Mouse (Mus musculus): Measurements from ENCODE around the gene Creb3. TPM values are rescaled to one million over a fixed set of nuclear protein-coding genes. Genes with fewer than 3 reads are reported as not detected.
A peak's percentile ranks its signal among the peaks of the same experiment; 100 is the strongest.

Creb3 gene
- polyA plus RNA-seq, 1 experiment from 2014 or later: 36.2 TPM

- DNase-seq (peak; percentile 94), ATAC-seq (peak; percentile 99)
- Histone ChIP-seq H3K9me3 (ENCODE audit: low read length) (no peaks in the 10 kb centered on the region), H3K4me1 (ENCODE audit: insufficient read depth) (peaks cover 22% of the 10 kb centered on the region), H3K9ac (replicated peaks) (peak within 1 kb of the TSS; percentile 86), H3K27me3 (ENCODE audit: insufficient read depth, low read length) (no peaks in the 10 kb centered on the region), H3K36me3 (replicated peaks; ENCODE audit: insufficient read depth, low read length) (peaks cover 44% of the 10 kb centered on the region), H3K4me2 (ENCODE audit: low read depth, low read length) (peak within 1 kb of the TSS; percentile 91), H3K4me3 (ENCODE audit: low read depth, low read length) (peak within 1 kb of the TSS; percentile 92), H3K27ac (ENCODE audit: low read depth) (peak within 1 kb of the TSS; percentile 87)
- TF ChIP-seq EP300 (IDR thresholded peaks at IDR 0.05; ENCODE audit: low read depth) (no peak), CTCF (IDR thresholded peaks at IDR 0.05; ENCODE audit: low read depth) (no peak)
- WGBS (ENCODE audit: insufficient replicate concordance): under 1% methylated on average over 67 of the region's 76 CpGs
Observed at GRCm38 (mm10) chr4:43578376-43579204, 16.5 kb downstream of the Creb3 start, which contains the start of the genes Rgp1 and Gba2. Rgp1 (plus strand) TSS chr4:43578715. Gba2 (minus strand) TSS chr4:43578873.

GRCm38 (mm10) chr4:43579256-43579655 is 17.1 kb downstream of the Creb3 start:
- H3K4me2 ChIP-seq (ENCODE audit: low read depth, low read length): peak overlapping the region; percentile 91
- H3K9ac ChIP-seq (replicated peaks): peak overlapping the region; percentile 86
- WGBS (ENCODE audit: insufficient replicate concordance): 5% methylated on average over 10 of the region's 10 CpGs
- ATAC-seq (no peak), DNase-seq (no peak)
- H3K27ac ChIP-seq (ENCODE audit: low read depth): peak overlapping the region; percentile 87
- TF ChIP-seq CTCF (IDR thresholded peaks at IDR 0.05; ENCODE audit: low read depth) (no peak), EP300 (IDR thresholded peaks at IDR 0.05; ENCODE audit: low read depth) (no peak)
- H3K36me3 ChIP-seq (replicated peaks; ENCODE audit: insufficient read depth, low read length): peaks cover 42% of the 10 kb centered on the region
- H3K4me1 ChIP-seq (ENCODE audit: insufficient read depth): peaks cover 22% of the 10 kb centered on the region
- H3K4me3 ChIP-seq (ENCODE audit: low read depth, low read length): peak overlapping the region; percentile 92
- no peaks in the 10 kb centered on the region for H3K9me3 ChIP-seq (ENCODE audit: low read length)
- no peaks in the 10 kb centered on the region for H3K27me3 ChIP-seq (ENCODE audit: insufficient read depth, low read length)

GRCm38 (mm10) chr4:43579731-43580130 is 17.6 kb downstream of the Creb3 start:
- Histone ChIP-seq H3K27ac (ENCODE audit: low read depth) (0 out of 2 replicates have a peak overlapping the region, but pooled peaks have one; percentile 20), H3K9ac (replicated peaks) (peak overlapping the region; percentile 86), H3K9me3 (ENCODE audit: low read length) (no peaks in the 10 kb centered on the region), H3K27me3 (ENCODE audit: insufficient read depth, low read length) (no peaks in the 10 kb centered on the region), H3K36me3 (replicated peaks; ENCODE audit: insufficient read depth, low read length) (peaks cover 39% of the 10 kb centered on the region), H3K4me1 (ENCODE audit: insufficient read depth) (peaks cover 22% of the 10 kb centered on the region), H3K4me3 (ENCODE audit: low read depth, low read length) (peak overlapping the region; percentile 92), H3K4me2 (ENCODE audit: low read depth, low read length) (peak overlapping the region; percentile 91)
- DNase-seq (no peak), ATAC-seq (no peak)
- no peak for TF ChIP-seq EP300 (IDR thresholded peaks at IDR 0.05; ENCODE audit: low read depth)
- no peak for TF ChIP-seq CTCF (IDR thresholded peaks at IDR 0.05; ENCODE audit: low read depth)
- 68% methylated on average over 6 of the region's 6 CpGs for WGBS (ENCODE audit: insufficient replicate concordance)

- Histone ChIP-seq H3K9ac (replicated peaks) (no peak overlapping the region), H3K27me3 (ENCODE audit: insufficient read depth, low read length) (no peaks in the 10 kb centered on the region), H3K36me3 (replicated peaks; ENCODE audit: insufficient read depth, low read length) (peaks cover 39% of the 10 kb centered on the region), H3K4me3 (ENCODE audit: low read depth, low read length) (no peak overlapping the region), H3K4me1 (ENCODE audit: insufficient read depth) (peaks cover 22% of the 10 kb centered on the region), H3K27ac (ENCODE audit: low read depth) (no peak overlapping the region), H3K4me2 (ENCODE audit: low read depth, low read length) (no peak overlapping the region), H3K9me3 (ENCODE audit: low read length) (no peaks in the 10 kb centered on the region)
- 89% methylated on average over 5 of the region's 5 CpGs for WGBS (ENCODE audit: insufficient replicate concordance)
- no peak for ATAC-seq
- TF ChIP-seq EP300 (IDR thresholded peaks at IDR 0.05; ENCODE audit: low read depth) (no peak), CTCF (IDR thresholded peaks at IDR 0.05; ENCODE audit: low read depth) (no peak)
- no peak for DNase-seq
Observed at GRCm38 (mm10) chr4:43580721-43581120, 18.6 kb downstream of the Creb3 start.

GRCm38 (mm10) chr4:43581381-43581780 is 19.2 kb downstream of the Creb3 start:
- Histone ChIP-seq H3K4me3 (ENCODE audit: low read depth, low read length) (no peak overlapping the region), H3K4me2 (ENCODE audit: low read depth, low read length) (no peak overlapping the region), H3K36me3 (replicated peaks; ENCODE audit: insufficient read depth, low read length) (peaks cover 39% of the 10 kb centered on the region), H3K4me1 (ENCODE audit: insufficient read depth) (peaks cover 22% of the 10 kb centered on the region), H3K9me3 (ENCODE audit: low read length) (no peaks in the 10 kb centered on the region), H3K27me3 (ENCODE audit: insufficient read depth, low read length) (no peaks in the 10 kb centered on the region), H3K27ac (ENCODE audit: low read depth) (no peak overlapping the region), H3K9ac (replicated peaks) (no peak overlapping the region)
- TF ChIP-seq EP300 (IDR thresholded peaks at IDR 0.05; ENCODE audit: low read depth) (no peak), CTCF (IDR thresholded peaks at IDR 0.05; ENCODE audit: low read depth) (no peak)
- ATAC-seq (no peak), DNase-seq (no peak)
- 95% methylated on average over 12 of the region's 12 CpGs for WGBS (ENCODE audit: insufficient replicate concordance)

- Histone ChIP-seq H3K36me3 (replicated peaks; ENCODE audit: insufficient read depth, low read length) (peaks cover 39% of the 10 kb centered on the region), H3K4me3 (ENCODE audit: low read depth, low read length) (no peak overlapping the region), H3K27me3 (ENCODE audit: insufficient read depth, low read length) (no peaks in the 10 kb centered on the region), H3K27ac (ENCODE audit: low read depth) (no peak overlapping the region), H3K4me2 (ENCODE audit: low read depth, low read length) (no peak overlapping the region), H3K9ac (replicated peaks) (no peak overlapping the region), H3K9me3 (ENCODE audit: low read length) (no peaks in the 10 kb centered on the region), H3K4me1 (ENCODE audit: insufficient read depth) (peaks cover 15% of the 10 kb centered on the region)
- no peak for ATAC-seq
- DNase-seq: no peak
- TF ChIP-seq EP300 (IDR thresholded peaks at IDR 0.05; ENCODE audit: low read depth) (no peak), CTCF (IDR thresholded peaks at IDR 0.05; ENCODE audit: low read depth) (no peak)
- 78% methylated on average over 5 of the region's 5 CpGs for WGBS (ENCODE audit: insufficient replicate concordance)
Observed at GRCm38 (mm10) chr4:43582241-43582640, 20.1 kb downstream of the Creb3 start.
